Mouse (Mus musculus) liver, embryonic 13.5 days (tissue): ENCODE measurements around the gene Rnf113a1. TPM values are rescaled to one million over a fixed set of nuclear protein-coding genes. Genes with fewer than 3 reads are reported as not detected.
A peak's percentile ranks its signal among the peaks of the same experiment; 100 is the strongest.
"Not testable (repeated sequence)": the region's sequence is repeated elsewhere in the genome, so short reads cannot be mapped to it uniquely, and the experiment has no call there.

ENCODE experiments used
- ATAC-seq: fragments of 200-750 bp; cut with Nextera tagmentation; 2 replicates; pipeline ENCODE4 v1.8.0; 2017; ENCODE audit warnings: low read depth, mild to moderate bottlenecking, moderate number of reproducible peaks, moderate library complexity
- DNase-seq: peaks from one replicate; pipeline ENCODE4 v3.0.0; 2022
- H3K27ac ChIP-seq: fragments of 300-500 bp; sonication (generic); 2 replicates; pipeline ENCODE4 v1.5.1; 2015; ENCODE audit warnings: moderate library complexity, mild to moderate bottlenecking, inconsistent platforms
- H3K27me3 ChIP-seq: fragments of 300-500 bp; sonication (generic); 2 replicates; pipeline ENCODE4 v1.6.1; 2015; ENCODE audit warnings: mild to moderate bottlenecking, inconsistent platforms
- H3K36me3 ChIP-seq: fragments of 300-500 bp; sonication (generic); 2 replicates; pipeline ENCODE4 v1.6.1; 2015; ENCODE audit warnings: mild to moderate bottlenecking, inconsistent platforms
- H3K4me1 ChIP-seq: fragments of 300-500 bp; sonication (generic); replicated peaks from 2 replicates; pipeline ENCODE4 v1.6.1; 2015; ENCODE audit warnings: inconsistent platforms
- H3K4me2 ChIP-seq: fragments of 300-500 bp; sonication (generic); 2 replicates; pipeline ENCODE4 v1.6.1; 2015; ENCODE audit warnings: inconsistent platforms, mild to moderate bottlenecking, moderate library complexity
- H3K4me3 ChIP-seq: fragments of 300-500 bp; sonication (generic); replicated peaks from 2 replicates; pipeline ENCODE4 v1.5.1; 2015; ENCODE audit warnings: mild to moderate bottlenecking, inconsistent platforms
- H3K9ac ChIP-seq: fragments of 300-500 bp; sonication (generic); 2 replicates; pipeline ENCODE4 v1.6.1; 2015; ENCODE audit warnings: mild to moderate bottlenecking, inconsistent platforms
- H3K9me3 ChIP-seq: fragments of 300-500 bp; sonication (generic); replicated peaks from 2 replicates; pipeline ENCODE4 v1.6.1; 2016; ENCODE audit warnings: inconsistent platforms
- WGBS: fragments of 180-500 bp; shearing (Covaris S2); methylation state at CpG from one replicate; pipeline ENCODE4 v1.1.7; 2015; ENCODE audit not compliant: insufficient replicate concordance; 5-methylcytosine and 5-hydroxymethylcytosine counted together
- polyA plus RNA-seq: library from polyadenylated mRNA; unstranded; fragments of >200 nt; fragmentation: Nextera tagmentation; extraction: Ambion mirVana; gene quantifications from 2 replicates; pipeline ENCODE4 v1.2.1, GENCODE M21; 2015

The Rnf113a1 gene
- polyA plus RNA-seq, result 3.0 and 3.6 TPM in 2 replicates

DNA sequence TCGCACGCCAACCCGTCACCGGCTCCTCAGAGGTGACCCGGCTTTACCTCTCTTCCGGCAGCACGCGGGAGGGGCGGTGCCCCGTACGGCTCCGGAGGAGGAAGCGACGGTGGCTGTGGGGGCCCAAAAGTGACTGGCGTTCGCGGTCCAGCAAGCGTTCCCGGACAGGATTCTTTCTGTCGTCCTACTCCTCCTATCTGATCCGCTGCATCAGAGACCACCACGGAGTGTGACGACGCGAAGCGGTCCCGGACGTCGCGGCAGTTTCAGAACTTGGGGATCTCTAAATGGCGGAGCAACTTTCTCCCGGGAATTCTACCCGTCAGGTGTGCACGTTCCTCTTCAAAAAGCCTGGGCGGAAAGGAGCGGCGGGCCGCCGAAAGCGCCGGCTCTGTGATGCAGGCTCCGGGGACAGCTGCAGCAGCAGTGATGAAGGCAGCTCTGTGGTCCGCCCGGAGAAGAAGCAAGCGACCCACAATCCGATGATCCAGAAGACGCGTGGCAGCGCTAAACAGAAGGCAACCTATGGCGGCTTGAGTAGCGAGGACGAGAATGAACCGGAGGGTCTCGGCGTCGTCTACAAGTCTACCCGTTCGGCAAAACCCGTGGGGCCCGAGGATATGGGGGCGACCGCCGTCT is at the start of gene Rnf113a1, which contains the start of gene Ndufa1:
Rnf113a1 (plus strand) TSS at position 141 of the 639 bp plus-strand sequence.
Ndufa1 (minus strand) TSS at position 59 of the 639 bp plus-strand sequence.
- Histone ChIP-seq H3K9me3 (no peaks in the 10 kb centered on the region), H3K4me2 (peak within 1 kb of the TSS; percentile 75), H3K9ac (peak within 1 kb of the TSS; percentile 75), H3K36me3 (peaks cover 2% of the 10 kb centered on the region; the same call in 1 of the 2 replicates), H3K4me3 (peak within 1 kb of the TSS; percentile 70), H3K4me1 (peaks cover 8% of the 10 kb centered on the region), H3K27me3 (no peaks in the 10 kb centered on the region), H3K27ac (no peak within 1 kb of the TSS)
- ATAC-seq (peak; percentile 91), DNase-seq (peak; percentile 72)
- 12% methylated on average over 63 of the region's 63 CpGs for WGBS

DNA sequence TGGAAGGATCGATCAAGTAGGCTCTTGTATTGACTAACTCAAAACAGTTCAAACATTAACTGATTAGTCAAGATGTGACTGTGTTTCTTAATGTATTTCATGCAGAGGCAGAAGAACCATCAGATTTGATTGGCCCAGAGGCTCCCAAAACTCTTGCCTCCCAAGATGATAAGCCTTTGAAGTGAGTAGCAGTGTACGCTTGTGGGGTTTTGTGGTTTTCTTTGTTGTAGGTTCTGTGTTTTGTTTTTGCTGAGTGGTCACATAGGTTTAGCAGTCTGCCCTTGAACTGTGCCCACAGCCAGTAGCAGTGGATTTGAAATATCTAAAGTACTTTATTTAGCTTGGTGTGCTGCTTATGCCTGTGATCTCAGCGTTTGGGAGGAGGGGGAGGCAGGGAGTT is 49.3 kb upstream of the Rnf113a1 start:
- ATAC-seq (no peak), DNase-seq (no peak)
- H3K36me3 ChIP-seq, result peaks cover 39% of the 10 kb centered on the region
- no peak overlapping the region for H3K27ac ChIP-seq
- no peak overlapping the region for H3K4me2 ChIP-seq
- H3K4me3 ChIP-seq, result no peak overlapping the region
- no peaks in the 10 kb centered on the region for H3K4me1 ChIP-seq
- H3K27me3 ChIP-seq, result no peaks in the 10 kb centered on the region
- H3K9me3 ChIP-seq, result no peaks in the 10 kb centered on the region
- no peak overlapping the region for H3K9ac ChIP-seq
- WGBS, result 71% methylated on average over 3 of the region's 3 CpGs

DNA sequence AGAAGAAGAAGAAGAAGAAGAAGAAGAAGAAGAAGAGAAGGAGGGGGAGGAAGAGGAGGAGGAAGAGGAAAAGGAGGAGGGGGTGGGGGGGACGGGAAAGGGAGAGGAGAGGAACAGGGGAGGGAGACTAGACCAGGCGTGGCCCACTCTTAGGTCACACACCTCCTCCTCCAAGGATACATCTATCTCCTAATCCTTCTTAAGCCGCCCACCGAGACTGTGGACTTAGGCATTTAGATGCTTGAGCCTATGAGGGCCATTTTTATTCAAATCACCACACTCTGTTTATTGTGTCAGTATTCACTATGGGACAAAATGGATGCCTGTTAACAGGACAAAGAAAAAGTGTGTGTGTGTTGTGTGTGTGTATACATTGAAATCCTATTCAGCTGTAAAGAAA is 46.5 kb upstream of the Rnf113a1 start:
- not testable (repeated sequence) for H3K9me3 ChIP-seq, H3K27ac ChIP-seq, H3K9ac ChIP-seq, ATAC-seq, H3K4me1 ChIP-seq, H3K27me3 ChIP-seq, H3K4me3 ChIP-seq, H3K4me2 ChIP-seq, DNase-seq
- H3K36me3 ChIP-seq, result peaks cover 26% of the 10 kb centered on the region; the same call in 1 of the 2 replicates
- no CpG with 5 or more reads among the region's 4 CpGs for WGBS

DNA sequence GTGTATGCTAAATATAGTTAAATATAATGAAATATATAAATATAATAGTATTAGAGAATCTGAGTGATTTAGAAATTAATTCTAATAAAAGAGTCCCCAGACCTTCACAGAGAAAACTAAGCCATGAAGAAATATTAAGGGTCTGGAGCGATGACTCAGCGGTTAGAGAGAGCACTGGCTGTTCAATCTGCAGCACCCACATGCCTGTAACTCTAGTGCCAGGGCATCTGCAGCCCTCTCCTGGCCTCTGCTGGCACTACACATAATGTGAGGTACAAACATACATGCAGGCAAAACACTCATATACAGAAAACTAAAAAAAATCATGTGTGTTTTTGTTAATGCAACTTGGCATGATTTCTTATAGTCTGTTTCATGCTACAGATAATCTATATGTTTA is 46.1 kb upstream of the Rnf113a1 start:
- DNase-seq (peak; percentile 20), ATAC-seq (no peak)
- Histone ChIP-seq H3K9ac (no peak overlapping the region), H3K9me3 (no peaks in the 10 kb centered on the region), H3K4me1 (no peaks in the 10 kb centered on the region), H3K27ac (no peak overlapping the region), H3K4me3 (no peak overlapping the region), H3K36me3 (peaks cover 26% of the 10 kb centered on the region; the same call in 1 of the 2 replicates), H3K4me2 (no peak overlapping the region), H3K27me3 (no peaks in the 10 kb centered on the region)
- WGBS, result 80% methylated on average over 2 of the region's 2 CpGs

DNA sequence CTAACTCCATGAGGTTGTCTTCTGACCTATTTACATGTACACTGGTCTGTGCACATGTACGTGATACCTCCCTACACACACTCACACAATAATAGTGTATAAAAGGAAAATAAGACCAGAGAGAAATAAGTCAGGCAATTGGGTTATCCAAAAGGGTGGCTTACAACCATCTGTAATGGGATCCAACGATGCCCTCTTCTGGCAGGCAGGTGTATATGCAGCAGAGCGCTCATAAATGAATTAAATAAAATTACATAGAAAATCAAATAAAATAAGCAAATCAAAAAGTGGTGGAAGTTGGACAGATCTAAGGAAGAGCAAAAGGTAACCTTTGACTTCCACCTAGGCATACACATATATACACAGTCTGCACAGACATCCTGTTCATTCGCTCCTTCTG is 33.2 kb upstream of the Rnf113a1 start:
- Histone ChIP-seq H3K9ac (no peak overlapping the region), H3K36me3 (peaks cover 7% of the 10 kb centered on the region; the same call in 1 of the 2 replicates), H3K27ac (no peak overlapping the region), H3K4me2 (no peak overlapping the region), H3K27me3 (no peaks in the 10 kb centered on the region), H3K4me1 (no peaks in the 10 kb centered on the region), H3K4me3 (no peak overlapping the region), H3K9me3 (no peaks in the 10 kb centered on the region)
- ATAC-seq (no peak), DNase-seq (no peak)
- 48% methylated on average over 4 of the region's 4 CpGs for WGBS

DNA sequence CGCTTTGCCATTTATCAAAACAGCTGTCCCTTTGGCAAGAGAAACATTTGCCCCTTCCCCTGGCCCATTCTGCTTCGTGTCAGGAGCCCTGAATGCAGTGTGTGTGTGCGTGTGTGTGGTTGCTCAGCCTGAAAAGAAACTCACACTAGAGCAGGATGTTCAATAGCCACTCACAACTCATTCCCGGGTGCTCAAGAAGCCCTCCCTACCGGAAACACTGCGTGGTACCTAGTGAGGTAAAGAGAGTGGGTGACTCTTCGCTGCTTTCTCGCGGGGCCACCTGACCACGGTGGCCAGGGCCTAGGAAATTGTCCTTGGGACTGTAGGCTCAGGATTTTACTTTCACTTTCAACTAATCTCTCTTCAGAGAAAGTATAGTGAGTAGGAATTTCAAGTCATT is 29.9 kb upstream of the Rnf113a1 start:
- DNase-seq (no peak), ATAC-seq (no peak)
- Histone ChIP-seq H3K36me3 (no peaks in the 10 kb centered on the region), H3K9ac (no peak overlapping the region), H3K4me3 (no peak overlapping the region), H3K27me3 (no peaks in the 10 kb centered on the region), H3K9me3 (no peaks in the 10 kb centered on the region), H3K4me1 (no peaks in the 10 kb centered on the region), H3K27ac (no peak overlapping the region), H3K4me2 (no peak overlapping the region)
- 68% methylated on average over 10 of the region's 10 CpGs for WGBS

DNA sequence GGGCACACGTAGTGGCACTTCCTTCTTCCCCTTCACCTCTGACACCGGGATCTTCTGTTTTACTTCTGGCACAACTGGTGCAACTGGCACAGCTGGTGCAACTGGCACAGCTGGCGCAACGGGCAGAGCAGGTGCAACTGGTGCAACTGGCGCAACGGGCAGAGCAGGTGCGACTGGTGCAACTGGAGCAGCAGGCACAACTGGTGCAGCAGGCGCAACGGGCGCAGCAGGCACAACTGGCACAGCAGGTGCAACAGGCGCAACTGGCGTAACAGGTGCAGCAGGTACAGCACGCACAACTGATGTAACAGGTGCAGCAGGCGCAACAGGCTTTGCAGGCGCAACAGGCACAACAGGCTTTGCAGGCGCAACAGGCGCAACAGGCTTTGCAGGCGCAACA is 27.9 kb upstream of the Rnf113a1 start:
- ATAC-seq (no peak), DNase-seq (no peak)
- Histone ChIP-seq H3K4me3 (no peak overlapping the region), H3K36me3 (no peaks in the 10 kb centered on the region), H3K9me3 (no peaks in the 10 kb centered on the region), H3K27me3 (no peaks in the 10 kb centered on the region), H3K4me2 (no peak overlapping the region), H3K27ac (no peak overlapping the region), H3K9ac (no peak overlapping the region), H3K4me1 (no peaks in the 10 kb centered on the region)
- 81% methylated on average over 18 of the region's 18 CpGs for WGBS

DNA sequence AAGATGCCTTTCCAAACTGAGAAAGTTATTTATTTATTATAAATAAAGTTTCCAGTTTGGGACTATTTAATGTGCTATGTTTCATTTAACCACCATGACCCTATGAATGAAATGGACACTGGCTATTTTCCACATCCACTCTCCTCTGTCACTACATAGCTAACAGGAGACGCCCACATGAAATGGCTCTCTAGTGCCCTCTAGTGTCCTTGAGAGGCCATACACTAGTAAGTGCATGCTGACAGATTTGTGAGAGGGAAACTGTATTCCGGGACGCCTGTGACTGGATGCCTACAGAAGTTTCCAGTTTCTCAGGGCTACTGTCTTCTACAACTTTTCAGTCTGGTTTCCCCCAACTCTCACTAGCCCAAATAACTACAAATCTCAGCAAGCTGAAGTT is 24.0 kb upstream of the Rnf113a1 start:
- Histone ChIP-seq H3K4me1 (no peaks in the 10 kb centered on the region), H3K9me3 (no peaks in the 10 kb centered on the region), H3K4me3 (no peak overlapping the region), H3K27ac (no peak overlapping the region), H3K9ac (no peak overlapping the region), H3K4me2 (no peak overlapping the region), H3K27me3 (no peaks in the 10 kb centered on the region), H3K36me3 (no peaks in the 10 kb centered on the region)
- DNase-seq (peak; percentile 15), ATAC-seq (no peak)
- 35% methylated on average over 3 of the region's 3 CpGs for WGBS

DNA sequence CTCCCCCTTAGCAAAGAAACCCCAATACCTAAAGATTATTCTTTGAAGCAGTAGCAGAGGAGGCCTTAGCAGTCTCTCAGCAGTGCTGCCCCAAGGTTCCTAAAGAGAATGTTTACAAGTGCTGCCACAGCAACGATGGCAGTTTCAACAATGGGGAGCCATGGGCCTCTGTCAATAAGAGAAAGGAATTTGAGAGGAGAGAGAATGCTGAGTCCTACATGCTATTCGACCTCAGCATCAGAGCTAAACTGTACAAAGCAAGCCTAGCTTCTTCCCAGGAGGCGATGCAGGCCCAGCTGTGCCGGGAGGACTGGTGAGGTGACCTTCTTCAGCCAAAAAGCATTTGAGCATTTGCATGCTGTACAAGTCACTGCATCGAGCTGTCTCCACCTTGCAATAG is 22.3 kb upstream of the Rnf113a1 start, which contains the start of gene Akap14:
Akap14 (minus strand) TSS at position 101 of the 400 bp plus-strand sequence.
- DNase-seq (no peak), ATAC-seq (no peak)
- Histone ChIP-seq H3K27me3 (no peaks in the 10 kb centered on the region), H3K4me1 (no peaks in the 10 kb centered on the region), H3K4me2 (no peak within 1 kb of the TSS), H3K9ac (no peak within 1 kb of the TSS), H3K4me3 (no peak within 1 kb of the TSS), H3K27ac (no peak within 1 kb of the TSS), H3K36me3 (no peaks in the 10 kb centered on the region), H3K9me3 (no peaks in the 10 kb centered on the region)
- 47% methylated on average over 5 of the region's 5 CpGs for WGBS

DNA sequence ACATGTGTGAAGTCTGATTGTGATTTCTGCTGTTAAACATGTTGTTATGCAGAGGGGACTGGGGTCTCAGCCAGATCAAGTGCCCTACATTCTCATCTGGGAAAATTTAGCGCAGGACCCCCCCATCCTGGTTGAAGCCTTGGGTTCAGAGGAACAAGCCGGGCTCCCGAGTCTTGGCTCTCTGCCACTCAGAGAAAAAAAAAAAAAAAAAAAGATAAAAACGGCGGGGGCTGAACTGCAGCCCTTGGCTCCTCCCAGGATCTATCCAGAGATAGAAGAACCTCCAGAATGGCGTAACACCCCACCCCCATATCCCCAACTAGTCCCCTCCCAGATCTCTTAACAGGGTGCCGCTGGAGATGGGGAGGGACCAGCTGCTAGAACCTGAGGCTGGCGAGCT is 6.6 kb upstream of the Rnf113a1 start:
- H3K4me3 ChIP-seq, H3K36me3 ChIP-seq, H3K9me3 ChIP-seq, H3K4me2 ChIP-seq, H3K4me1 ChIP-seq, H3K27ac ChIP-seq, H3K9ac ChIP-seq, DNase-seq, ATAC-seq, H3K27me3 ChIP-seq: not testable (repeated sequence)
- WGBS, result 37% methylated on average over 8 of the region's 8 CpGs

DNA sequence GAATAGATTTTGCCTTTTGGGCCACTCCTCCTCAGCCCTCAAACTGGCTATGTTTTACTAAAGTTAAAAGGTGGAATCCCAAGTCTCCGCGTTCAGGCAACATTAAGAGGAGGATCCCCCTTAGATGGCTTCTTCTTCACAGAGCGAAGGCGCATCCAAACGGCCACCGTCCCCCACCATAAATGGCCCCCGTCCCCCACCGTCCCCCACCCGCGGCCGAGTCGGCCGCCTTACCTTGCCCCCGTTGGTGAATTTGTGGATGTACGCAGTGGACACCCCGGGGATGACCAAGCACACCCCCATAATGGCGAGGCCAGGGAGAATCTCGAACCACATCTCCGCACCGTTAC is 315 bp upstream of the Rnf113a1 start:
- Histone ChIP-seq H3K9ac (peak overlapping the region; percentile 71), H3K27ac (no peak overlapping the region), H3K4me3 (peak overlapping the region; percentile 70), H3K36me3 (peaks cover 2% of the 10 kb centered on the region; the same call in 1 of the 2 replicates), H3K27me3 (no peaks in the 10 kb centered on the region), H3K9me3 (no peaks in the 10 kb centered on the region), H3K4me2 (peak overlapping the region; percentile 75), H3K4me1 (peaks cover 8% of the 10 kb centered on the region)
- DNase-seq (no peak), ATAC-seq (peak; percentile 41)
- WGBS, result 8% methylated on average over 20 of the region's 20 CpGs
